Mouse (Mus musculus): ENCODE results near the gene Tril.

- no peak for TF ChIP-seq CTCF (IDR thresholded peaks at IDR 0.05; ENCODE audit: low read depth)
- no peak for TF ChIP-seq EP300 (IDR thresholded peaks at IDR 0.05; ENCODE audit: low read depth)
These were observed 14.6 kb downstream of the Tril start for GRCm38 (mm10) chr6:53806021-53806420.

Data from liver, postnatal 0 days (tissue).